Comparison of ENCODE assay signal across 9 mouse cellular contexts in genomic region chr7:144894191-144894590, GRCm38 (mm10). TPM values are rescaled to one million over a fixed set of nuclear protein-coding genes. Genes with fewer than 3 reads are reported as not detected.
DNase-seq lines count a peak whose midpoint lies in the region; ATAC-seq and TF ChIP-seq lines count a peak whose summit lies in the region.
"Had no signal": no experiment of that assay in that cellular context is flagged by ENCODE, and none has a peak within 500 bp of the region (broad histone marks: within the 10 kb centered on the region; RNA-seq: fewer than 3 reads in every experiment).

No protein-coding gene starts in this region.

- H3K4me3 ChIP-seq in gastrocnemius, adult 2 months, result no peak overlapping the region
- no peak overlapping the region for H3K4me3 ChIP-seq in midbrain, embryonic 11.5 days (ENCODE audit: low read depth, low read length)
- H3K4me3 ChIP-seq in midbrain, embryonic 13.5 days (replicated peaks), result no peak overlapping the region
- no peak overlapping the region; the same call in 1 of the 2 replicates for H3K4me3 ChIP-seq in embryonic facial prominence, embryonic 10.5 days
- H3K4me3 ChIP-seq in liver, embryonic 12.5 days, result no peak overlapping the region

- peaks cover 17% of the 10 kb centered on the region for H3K27me3 ChIP-seq in midbrain, embryonic 11.5 days (ENCODE audit: control insufficient read depth, insufficient read depth, low read length)
- H3K27me3 ChIP-seq in midbrain, embryonic 13.5 days, result peaks cover 52% of the 10 kb centered on the region
- H3K27me3 ChIP-seq in embryonic facial prominence, embryonic 10.5 days (replicated peaks; ENCODE audit: low read depth, poor library complexity, severe bottlenecking), result peaks cover 89% of the 10 kb centered on the region
- H3K27me3 ChIP-seq in liver, embryonic 12.5 days (replicated peaks), result peaks cover 86% of the 10 kb centered on the region

- H3K4me1 ChIP-seq in midbrain, embryonic 11.5 days (ENCODE audit: control insufficient read depth, insufficient read depth, low read length), result peaks cover 44% of the 10 kb centered on the region
- peaks cover 45% of the 10 kb centered on the region for H3K4me1 ChIP-seq in midbrain, embryonic 13.5 days (replicated peaks)
- peaks cover 45% of the 10 kb centered on the region for H3K4me1 ChIP-seq in embryonic facial prominence, embryonic 10.5 days
- peaks cover 26% of the 10 kb centered on the region for H3K4me1 ChIP-seq in liver, embryonic 12.5 days

- 3% methylated on average over 5 of the region's 5 CpGs for WGBS in midbrain, embryonic 11.5 days
- 2% methylated on average over 5 of the region's 5 CpGs for WGBS in midbrain, embryonic 13.5 days
- WGBS in embryonic facial prominence, embryonic 10.5 days, result 5% methylated on average over 5 of the region's 5 CpGs
- 11% methylated on average over 5 of the region's 5 CpGs for WGBS in liver, embryonic 12.5 days (ENCODE audit: insufficient replicate concordance)

- peak; percentile 59 for TF ChIP-seq CTCF in gastrocnemius, adult 2 months (IDR thresholded peaks at IDR 0.05)

- intact Hi-C loops in gastrocnemius, adult 2 months (cut with DNase I), result loop anchor here (2.0 kb wide), 1 partner anchor 47 kb away; the partner anchor contains the start of gene Fgf4
- intact Hi-C loops in gastrocnemius, postnatal 36 days (cut with DNase I), result loop anchor here (2.0 kb wide), 1 partner anchor 95 kb away; no protein-coding TSS in a partner anchor

- no peak for ATAC-seq in midbrain, embryonic 11.5 days (ENCODE audit: low FRiP score)
- no peak for ATAC-seq in midbrain, embryonic 13.5 days
- ATAC-seq in liver, embryonic 12.5 days, result no peak

- H3K4me2 ChIP-seq in midbrain, embryonic 11.5 days, result no peak overlapping the region
- no peak overlapping the region; the same call in 1 of the 2 replicates for H3K4me2 ChIP-seq in midbrain, embryonic 13.5 days (replicated peaks)
- H3K4me2 ChIP-seq in liver, embryonic 12.5 days, result peak overlapping the region; percentile 82; the same call in 1 of the 2 replicates

- no peaks in the 10 kb centered on the region for H3K36me3 ChIP-seq in midbrain, embryonic 11.5 days (ENCODE audit: control insufficient read depth, insufficient read depth, low read length)
- H3K36me3 ChIP-seq in midbrain, embryonic 13.5 days, result no peaks in the 10 kb centered on the region
- H3K36me3 ChIP-seq in embryonic facial prominence, embryonic 10.5 days (replicated peaks), result no peaks in the 10 kb centered on the region
- no peaks in the 10 kb centered on the region for H3K36me3 ChIP-seq in liver, embryonic 12.5 days
- H3K36me3 ChIP-seq: heart, embryonic 15.5 days had no signal

- no peak overlapping the region for H3K27ac ChIP-seq in gastrocnemius, adult 2 months
- H3K27ac ChIP-seq in midbrain, embryonic 11.5 days (ENCODE audit: low read depth, low read length), result no peak overlapping the region
- H3K27ac ChIP-seq in midbrain, embryonic 13.5 days, result no peak overlapping the region
- H3K27ac ChIP-seq in embryonic facial prominence, embryonic 10.5 days (replicated peaks), result no peak overlapping the region
- H3K27ac ChIP-seq in liver, embryonic 12.5 days, result no peak overlapping the region
- H3K27ac ChIP-seq: heart, embryonic 15.5 days had no signal

- no peaks in the 10 kb centered on the region for H3K9me3 ChIP-seq in midbrain, embryonic 11.5 days (ENCODE audit: control insufficient read depth, low read length)
- no peaks in the 10 kb centered on the region for H3K9me3 ChIP-seq in midbrain, embryonic 13.5 days
- H3K9me3 ChIP-seq in embryonic facial prominence, embryonic 10.5 days, result no peaks in the 10 kb centered on the region
- H3K9me3 ChIP-seq in liver, embryonic 12.5 days (replicated peaks), result no peaks in the 10 kb centered on the region
- H3K9me3 ChIP-seq: heart, embryonic 15.5 days had no signal

- DNase-seq in gastrocnemius, adult 2 months, result no peak
- no peak for DNase-seq in gastrocnemius, postnatal 36 days
- peak; percentile 93 for DNase-seq in midbrain, embryonic 11.5 days (ENCODE audit: low spot score, missing footprints)
- peak; percentile 55 for DNase-seq in embryonic facial prominence, embryonic 10.5 days (ENCODE audit: low spot score)
- DNase-seq in T-cell, adult 2 months (ENCODE audit: low spot score), result no peak
- no peak for DNase-seq in left cerebral cortex, adult 11 months (ENCODE audit: low spot score)

- no peak overlapping the region; the same call in 1 of the 2 replicates for H3K9ac ChIP-seq in midbrain, embryonic 11.5 days (ENCODE audit: low read length)
- H3K9ac ChIP-seq in midbrain, embryonic 13.5 days (replicated peaks), result no peak overlapping the region
- H3K9ac ChIP-seq in liver, embryonic 12.5 days, result no peak overlapping the region
- H3K9ac ChIP-seq: heart, embryonic 15.5 days had no signal

RNA-seq across cellular contexts. Expression of gene Fgf15, which starts 2.1 kb away (rescaled TPM):
- total RNA-seq in gastrocnemius, adult 2 months (2021), result not detected
- not detected for total RNA-seq in gastrocnemius, postnatal 36 days (2021)
- polyA plus RNA-seq in midbrain, embryonic 11.5 days (2014; fragmentation: Nextera tagmentation; extraction: Ambion mirVana), result 89.0 and 104 TPM in 2 replicates
- polyA plus RNA-seq in midbrain, embryonic 13.5 days (2015; fragmentation: Nextera tagmentation; extraction: Ambion mirVana), result 61.2 and 66.9 TPM in 2 replicates
- polyA plus RNA-seq in embryonic facial prominence, embryonic 10.5 days (2016; fragmentation: Nextera tagmentation; extraction: Ambion mirVana), result 17.5 and 19.7 TPM in 2 replicates
- not detected in 2 replicates for polyA plus RNA-seq in liver, embryonic 12.5 days (2016; fragmentation: Nextera tagmentation; extraction: Ambion mirVana)
- polyA plus RNA-seq: heart, embryonic 15.5 days had no signal

RNA-seq across cellular contexts. Expression of gene LTO1, which starts 20.7 kb away (rescaled TPM):
- 1 to 10 TPM; 8.1 to 9.9 TPM for total RNA-seq in gastrocnemius, adult 2 months (2021)
- total RNA-seq in gastrocnemius, postnatal 36 days (2021), result 1 to 10 TPM; 6.8 to 7.2 TPM
- 28.0 TPM in 2 replicates for polyA plus RNA-seq in midbrain, embryonic 11.5 days (2014; fragmentation: Nextera tagmentation; extraction: Ambion mirVana)
- 36.4 and 37.8 TPM in 2 replicates for polyA plus RNA-seq in midbrain, embryonic 13.5 days (2015; fragmentation: Nextera tagmentation; extraction: Ambion mirVana)
- 25.4 and 26.0 TPM in 2 replicates for polyA plus RNA-seq in embryonic facial prominence, embryonic 10.5 days (2016; fragmentation: Nextera tagmentation; extraction: Ambion mirVana)
- 11.6 and 12.8 TPM in 2 replicates for polyA plus RNA-seq in liver, embryonic 12.5 days (2016; fragmentation: Nextera tagmentation; extraction: Ambion mirVana)

RNA-seq across cellular contexts. Expression of gene Ccnd1, which starts 45.5 kb away (rescaled TPM):
- total RNA-seq in gastrocnemius, adult 2 months (2021), result 1 to 10 TPM; 1.6 to 5.2 TPM
- total RNA-seq in gastrocnemius, postnatal 36 days (2021), result 1 to 10 TPM; 5.2 to 7.4 TPM
- 285 and 288 TPM in 2 replicates for polyA plus RNA-seq in midbrain, embryonic 11.5 days (2014; fragmentation: Nextera tagmentation; extraction: Ambion mirVana)
- polyA plus RNA-seq in midbrain, embryonic 13.5 days (2015; fragmentation: Nextera tagmentation; extraction: Ambion mirVana), result 141 and 143 TPM in 2 replicates
- 191 and 194 TPM in 2 replicates for polyA plus RNA-seq in embryonic facial prominence, embryonic 10.5 days (2016; fragmentation: Nextera tagmentation; extraction: Ambion mirVana)
- polyA plus RNA-seq in liver, embryonic 12.5 days (2016; fragmentation: Nextera tagmentation; extraction: Ambion mirVana), result 46.0 and 47.1 TPM in 2 replicates

RNA-seq across cellular contexts. Expression of gene Fgf4, which starts 47.0 kb away (rescaled TPM):
- not detected for total RNA-seq in gastrocnemius, adult 2 months (2021)
- under 1 TPM in 1 of 2 experiments, not detected in 1; 0.25 TPM for total RNA-seq in gastrocnemius, postnatal 36 days (2021)
- not detected in 2 replicates for polyA plus RNA-seq in midbrain, embryonic 11.5 days (2014; fragmentation: Nextera tagmentation; extraction: Ambion mirVana)
- not detected in 2 replicates for polyA plus RNA-seq in midbrain, embryonic 13.5 days (2015; fragmentation: Nextera tagmentation; extraction: Ambion mirVana)
- polyA plus RNA-seq in embryonic facial prominence, embryonic 10.5 days (2016; fragmentation: Nextera tagmentation; extraction: Ambion mirVana), result 0.16 TPM in 1 of 2 replicates, not detected in the other
- polyA plus RNA-seq in liver, embryonic 12.5 days (2016; fragmentation: Nextera tagmentation; extraction: Ambion mirVana), result not detected in 2 replicates
- polyA plus RNA-seq: heart, embryonic 15.5 days had no signal

RNA-seq across cellular contexts. Expression of gene Fgf3, which starts 56.3 kb away (rescaled TPM):
- total RNA-seq in gastrocnemius, adult 2 months (2021), result not detected
- total RNA-seq in gastrocnemius, postnatal 36 days (2021), result not detected
- polyA plus RNA-seq in midbrain, embryonic 11.5 days (2014; fragmentation: Nextera tagmentation; extraction: Ambion mirVana), result 1.1 TPM in 2 replicates
- 5.9 and 7.6 TPM in 2 replicates for polyA plus RNA-seq in midbrain, embryonic 13.5 days (2015; fragmentation: Nextera tagmentation; extraction: Ambion mirVana)
- polyA plus RNA-seq in embryonic facial prominence, embryonic 10.5 days (2016; fragmentation: Nextera tagmentation; extraction: Ambion mirVana), result 0.96 and 1.3 TPM in 2 replicates
- 0.20 and 0.47 TPM in 2 replicates for polyA plus RNA-seq in liver, embryonic 12.5 days (2016; fragmentation: Nextera tagmentation; extraction: Ambion mirVana)
- polyA plus RNA-seq: heart, embryonic 15.5 days had no signal

Comparison
In these comparisons a context has a peak if more than half of its experiments do, and no peak if none do; other contexts are left out.
1. DNase-seq: peak in midbrain, embryonic 11.5 days (single experiment) and embryonic facial prominence, embryonic 10.5 days (single experiment); none in gastrocnemius, adult 2 months (single experiment), gastrocnemius, postnatal 36 days (0 of 2), T-cell, adult 2 months (single experiment) and left cerebral cortex, adult 11 months (single experiment).
2. RNA of gene Fgf15, which starts 2.1 kb away (polyA plus RNA-seq): 89.0 to 104 TPM in midbrain, embryonic 11.5 days, 61.2 to 66.9 TPM in midbrain, embryonic 13.5 days and 17.5 to 19.7 TPM in embryonic facial prominence, embryonic 10.5 days; not detected in liver, embryonic 12.5 days; every median in the first group is over 10 times any median in the second.